Mouse (Mus musculus): Measurements from ENCODE around the gene Fam117b. TPM values are rescaled to one million over a fixed set of nuclear protein-coding genes. Genes with fewer than 3 reads are reported as not detected.

Gene Fam117b
- polyA plus RNA-seq, 1 experiment = 22.3 TPM

DNA sequence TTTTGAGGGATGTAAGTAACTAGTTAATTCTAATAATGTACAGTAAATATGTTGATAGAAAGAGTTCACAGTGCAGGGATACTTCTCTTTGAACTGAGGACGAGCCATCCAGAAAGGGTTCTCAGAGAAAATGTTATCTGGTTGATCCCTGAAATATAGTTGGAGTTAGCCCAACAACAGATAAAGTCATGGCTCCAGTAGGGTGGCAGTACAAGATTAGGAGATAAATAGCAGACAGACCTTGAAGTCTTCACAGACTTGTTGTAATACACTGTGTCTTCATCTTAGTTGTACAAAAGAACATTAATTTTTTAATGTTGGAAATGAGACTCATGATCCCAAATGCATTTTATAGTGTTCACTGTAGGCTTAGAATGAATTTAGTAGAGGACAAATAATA lies 47.1 kb downstream of the Fam117b start:
- TF ChIP-seq POLR2A (IDR thresholded peaks at IDR 0.05; ENCODE audit: low read depth, low read length) = no peak
- no peak for TF ChIP-seq CTCF (IDR thresholded peaks at IDR 0.05; ENCODE audit: borderline replicate concordance, insufficient read depth, low read length)
- Histone ChIP-seq H3K27ac (ENCODE audit: insufficient read depth, low read length) (no peak overlapping the region), H3K4me3 (ENCODE audit: insufficient read depth, low read length) (no peak overlapping the region), H3K4me1 (ENCODE audit: control insufficient read depth, insufficient read depth, low read length) (no peaks in the 10 kb centered on the region)

GRCm38 (mm10) chr1:59966171-59966785 lies 53.5 kb downstream of the Fam117b start:
- peaks cover 7% of the 10 kb centered on the region for H3K4me1 ChIP-seq (ENCODE audit: control insufficient read depth, insufficient read depth, low read length)
- H3K4me3 ChIP-seq (ENCODE audit: insufficient read depth, low read length) = no peak overlapping the region
- no peak for TF ChIP-seq CTCF (IDR thresholded peaks at IDR 0.05; ENCODE audit: borderline replicate concordance, insufficient read depth, low read length)
- no peak for TF ChIP-seq POLR2A (IDR thresholded peaks at IDR 0.05; ENCODE audit: low read depth, low read length)
- peak overlapping the region; percentile 47 for H3K27ac ChIP-seq (ENCODE audit: insufficient read depth, low read length)

DNA sequence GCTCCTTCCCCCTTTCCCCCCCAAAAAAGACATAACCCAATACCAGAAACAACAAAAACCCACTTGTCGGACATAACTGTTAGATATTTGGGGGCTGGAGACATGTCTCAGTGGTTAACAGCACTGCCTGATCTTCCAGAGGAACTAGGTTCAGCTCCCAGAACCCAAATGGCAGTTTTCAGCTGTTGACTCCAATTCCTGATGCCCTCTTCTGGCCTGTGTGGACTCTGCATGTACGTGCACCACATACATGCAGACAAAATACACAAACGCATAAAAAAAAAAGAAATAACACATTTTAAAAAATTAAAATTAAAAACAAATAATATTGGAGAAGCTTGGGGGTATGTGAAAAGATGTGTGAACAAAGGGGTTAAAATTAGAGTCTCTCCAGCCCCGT lies 54.5 kb downstream of the Fam117b start:
- no peak overlapping the region for H3K27ac ChIP-seq (ENCODE audit: insufficient read depth, low read length)
- TF ChIP-seq POLR2A (IDR thresholded peaks at IDR 0.05; ENCODE audit: low read depth, low read length) = no peak
- peak; percentile 39; the same call in 1 of the 2 replicates for TF ChIP-seq CTCF (IDR thresholded peaks at IDR 0.05; ENCODE audit: borderline replicate concordance, insufficient read depth, low read length)
- peaks cover 7% of the 10 kb centered on the region for H3K4me1 ChIP-seq (ENCODE audit: control insufficient read depth, insufficient read depth, low read length)
- no peak overlapping the region for H3K4me3 ChIP-seq (ENCODE audit: insufficient read depth, low read length)

- TF ChIP-seq CTCF (IDR thresholded peaks at IDR 0.05; ENCODE audit: borderline replicate concordance, insufficient read depth, low read length) = no peak
- TF ChIP-seq POLR2A (IDR thresholded peaks at IDR 0.05; ENCODE audit: low read depth, low read length) = no peak
- Histone ChIP-seq H3K4me1 (ENCODE audit: control insufficient read depth, insufficient read depth, low read length) (no peaks in the 10 kb centered on the region), H3K4me3 (ENCODE audit: insufficient read depth, low read length) (no peak overlapping the region), H3K27ac (ENCODE audit: insufficient read depth, low read length) (no peak overlapping the region)
Measured at GRCm38 (mm10) chr1:59986626-59987025, 73.8 kb downstream of the Fam117b start.

- Histone ChIP-seq H3K4me1 (ENCODE audit: control insufficient read depth, insufficient read depth, low read length) (no peaks in the 10 kb centered on the region), H3K27ac (ENCODE audit: insufficient read depth, low read length) (no peak overlapping the region), H3K4me3 (ENCODE audit: insufficient read depth, low read length) (no peak overlapping the region)
- TF ChIP-seq POLR2A (IDR thresholded peaks at IDR 0.05; ENCODE audit: low read depth, low read length) = no peak
- TF ChIP-seq CTCF (IDR thresholded peaks at IDR 0.05; ENCODE audit: borderline replicate concordance, insufficient read depth, low read length) = no peak
Measured at GRCm38 (mm10) chr1:59987399-59988040, 74.7 kb downstream of the Fam117b start.

GRCm38 (mm10) chr1:59995646-59996045 lies 82.8 kb downstream of the Fam117b start:
- H3K27ac ChIP-seq (ENCODE audit: insufficient read depth, low read length) = no peak overlapping the region
- TF ChIP-seq POLR2A (IDR thresholded peaks at IDR 0.05; ENCODE audit: low read depth, low read length) = no peak
- TF ChIP-seq CTCF (IDR thresholded peaks at IDR 0.05; ENCODE audit: borderline replicate concordance, insufficient read depth, low read length) = no peak
- H3K4me3 ChIP-seq (ENCODE audit: insufficient read depth, low read length) = no peak overlapping the region
- peaks cover 7% of the 10 kb centered on the region for H3K4me1 ChIP-seq (ENCODE audit: control insufficient read depth, insufficient read depth, low read length)

DNA sequence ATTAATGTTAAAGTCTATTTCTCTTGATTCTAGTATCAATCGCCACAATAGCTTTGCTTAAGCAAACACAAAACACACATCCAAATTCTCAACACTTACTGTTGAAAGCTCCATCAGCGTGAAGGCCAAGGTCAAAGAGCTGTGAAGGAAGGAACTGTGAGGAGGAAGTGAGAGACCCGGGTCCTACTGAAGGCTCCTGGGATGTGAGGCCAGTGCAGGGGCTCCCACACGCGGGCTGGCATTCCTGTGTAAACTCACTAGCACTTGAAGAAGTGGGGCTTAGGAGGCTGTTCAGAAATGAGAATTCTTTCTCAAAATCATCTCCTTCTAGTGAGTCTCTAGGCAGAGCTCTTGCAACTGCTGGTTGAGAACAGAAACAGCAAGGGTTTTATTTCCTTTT lies 84.5 kb downstream of the Fam117b start:
- no peak for TF ChIP-seq CTCF (IDR thresholded peaks at IDR 0.05; ENCODE audit: borderline replicate concordance, insufficient read depth, low read length)
- Histone ChIP-seq H3K4me1 (ENCODE audit: control insufficient read depth, insufficient read depth, low read length) (peaks cover 12% of the 10 kb centered on the region), H3K4me3 (ENCODE audit: insufficient read depth, low read length) (no peak overlapping the region), H3K27ac (ENCODE audit: insufficient read depth, low read length) (no peak overlapping the region)

GRCm38 (mm10) chr1:60000319-60000718 lies 87.5 kb downstream of the Fam117b start:
- Histone ChIP-seq H3K4me1 (ENCODE audit: control insufficient read depth, insufficient read depth, low read length) (peaks cover 13% of the 10 kb centered on the region), H3K4me3 (ENCODE audit: insufficient read depth, low read length) (no peak overlapping the region), H3K27ac (ENCODE audit: insufficient read depth, low read length) (peak overlapping the region; percentile 86)
- no peak for TF ChIP-seq POLR2A (IDR thresholded peaks at IDR 0.05; ENCODE audit: low read depth, low read length)
- TF ChIP-seq CTCF (IDR thresholded peaks at IDR 0.05; ENCODE audit: borderline replicate concordance, insufficient read depth, low read length) = no peak

DNA sequence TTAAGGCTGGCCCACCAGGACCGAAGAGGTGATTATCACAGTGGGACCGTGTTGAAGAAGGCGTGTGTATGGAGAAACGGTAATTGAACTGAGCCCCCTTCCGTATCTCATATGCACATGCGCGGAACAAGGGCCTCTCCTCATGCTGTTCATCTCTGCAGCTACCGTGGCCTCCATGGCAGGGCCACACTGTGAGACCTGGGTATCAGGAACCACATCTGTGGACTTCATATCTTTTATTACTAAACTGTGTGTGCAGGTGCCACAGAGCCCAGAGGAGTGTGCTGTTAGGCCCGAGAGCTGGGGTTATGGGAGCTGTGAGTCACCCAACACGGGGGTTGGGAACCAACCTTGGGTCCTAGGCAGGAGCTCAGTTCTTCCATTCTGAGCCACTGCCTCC lies 94.5 kb downstream of the Fam117b start:
- no peak overlapping the region for H3K27ac ChIP-seq (ENCODE audit: insufficient read depth, low read length)
- TF ChIP-seq POLR2A (IDR thresholded peaks at IDR 0.05; ENCODE audit: low read depth, low read length) (no peak), CTCF (IDR thresholded peaks at IDR 0.05; ENCODE audit: borderline replicate concordance, insufficient read depth, low read length) (no peak)
- H3K4me1 ChIP-seq (ENCODE audit: control insufficient read depth, insufficient read depth, low read length) = 0 out of 2 replicates have a peak, but pooled peaks cover 2% of the 10 kb centered on the region
- no peak overlapping the region for H3K4me3 ChIP-seq (ENCODE audit: insufficient read depth, low read length)

DNA sequence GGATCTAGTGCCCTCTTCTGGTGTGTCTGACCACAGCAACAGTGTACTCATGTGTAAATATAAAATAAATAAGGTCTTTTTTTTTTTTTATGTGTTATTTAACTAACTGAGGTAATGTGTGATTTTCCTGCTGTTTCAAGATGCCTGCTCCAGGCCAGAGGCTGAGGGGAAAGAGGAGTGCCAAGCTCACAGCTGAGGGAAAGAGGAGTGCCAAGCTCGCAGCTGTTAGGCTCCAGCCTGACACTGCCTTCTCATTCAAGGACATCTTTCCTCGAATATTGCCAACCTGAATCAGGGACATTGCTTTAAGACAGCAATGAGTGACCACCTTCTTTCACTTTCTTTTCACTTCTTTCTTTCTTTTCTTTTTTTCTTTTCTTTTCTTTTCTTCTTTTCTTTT lies 95.9 kb downstream of the Fam117b start:
- no peak overlapping the region for H3K27ac ChIP-seq (ENCODE audit: insufficient read depth, low read length)
- H3K4me3 ChIP-seq (ENCODE audit: insufficient read depth, low read length) = no peak overlapping the region
- 0 out of 2 replicates have a peak, but pooled peaks cover 2% of the 10 kb centered on the region for H3K4me1 ChIP-seq (ENCODE audit: control insufficient read depth, insufficient read depth, low read length)
- TF ChIP-seq CTCF (IDR thresholded peaks at IDR 0.05; ENCODE audit: borderline replicate concordance, insufficient read depth, low read length) (no peak), POLR2A (IDR thresholded peaks at IDR 0.05; ENCODE audit: low read depth, low read length) (no peak)
